Mouse (Mus musculus) spleen, embryonic (tissue): ENCODE results near the gene Pars2.

ENCODE experiments used
- CTCF ChIA-PET: fragments of 350-600 bp; sonication (Branson Sonifier 250); formaldehyde crosslinking; loops from one replicate; lab custom pipeline; 2022; lab: Charles Lee

The Pars2 gene

GRCm38 (mm10) chr4:106650833-106651527 lies at the start of gene Pars2:
Gene Pars2 (plus strand): TSS chr4:106651069.
- CTCF ChIA-PET: interaction anchor here (0.7 kb wide), 1 partner anchor 65 kb away, joined by 3 read pairs; no protein-coding TSS in a partner anchor

GRCm38 (mm10) chr4:106606639-106607554 lies 44.0 kb upstream of the Pars2 start:
- CTCF ChIA-PET: no interaction called here

DNA sequence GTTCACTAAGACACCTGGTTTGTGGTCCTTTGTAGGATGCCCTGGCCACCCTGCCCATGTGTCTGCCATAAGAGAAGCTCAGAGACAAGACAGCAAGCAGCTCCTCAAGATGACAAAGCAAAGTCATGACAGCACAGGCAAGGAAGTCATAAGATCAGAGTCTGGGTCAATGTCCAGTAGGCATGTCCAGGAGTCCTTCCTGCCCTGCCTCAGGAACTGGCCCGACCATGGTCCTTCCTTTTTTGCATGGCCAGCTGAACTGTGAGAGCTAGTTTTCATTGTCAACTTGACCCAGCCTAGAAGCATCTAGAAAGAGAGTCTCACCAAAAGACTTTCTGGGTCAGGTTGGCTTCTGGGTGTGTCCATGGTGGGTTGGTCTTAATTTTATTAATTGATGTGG lies 43.0 kb upstream of the Pars2 start:
- CTCF ChIA-PET: no interaction called here

DNA sequence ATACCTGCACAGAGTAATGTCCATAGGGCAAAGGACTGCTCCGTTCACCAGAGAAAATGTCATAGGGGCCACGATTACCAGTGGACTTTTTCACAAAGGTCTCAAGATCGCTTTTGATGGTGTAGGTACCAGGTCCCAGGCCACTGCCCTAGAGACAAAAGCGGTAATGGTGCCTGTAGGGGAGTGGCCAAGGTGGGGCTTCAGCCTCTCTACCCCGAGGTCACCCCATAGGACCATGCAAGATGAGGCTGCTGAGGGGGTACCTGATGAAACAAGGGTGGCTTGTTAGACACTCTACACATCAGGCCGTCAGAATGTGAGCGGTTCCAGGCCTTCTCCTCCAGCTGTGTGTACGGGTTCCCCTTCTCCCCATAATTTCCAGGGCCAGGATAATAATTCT lies 37.8 kb upstream of the Pars2 start:
- CTCF ChIA-PET: interaction anchor here (0.6 kb wide), 1 partner anchor 163 kb away, joined by 3 read pairs; no protein-coding TSS in a partner anchor

- CTCF ChIA-PET: interaction anchor here (0.6 to 1.2 kb wide), 2 partner anchors 95 to 163 kb away, joined by 3 read pairs; no protein-coding TSS in a partner anchor
Measured at GRCm38 (mm10) chr4:106613560-106613959, 37.3 kb upstream of the Pars2 start.

GRCm38 (mm10) chr4:106614180-106614797 lies 36.6 kb upstream of the Pars2 start:
- CTCF ChIA-PET: interaction anchor here (1.2 kb wide), 1 partner anchor 94 kb away, joined by 3 read pairs; no protein-coding TSS in a partner anchor

GRCm38 (mm10) chr4:106614881-106615280 lies 36.0 kb upstream of the Pars2 start:
- CTCF ChIA-PET: no interaction called here

DNA sequence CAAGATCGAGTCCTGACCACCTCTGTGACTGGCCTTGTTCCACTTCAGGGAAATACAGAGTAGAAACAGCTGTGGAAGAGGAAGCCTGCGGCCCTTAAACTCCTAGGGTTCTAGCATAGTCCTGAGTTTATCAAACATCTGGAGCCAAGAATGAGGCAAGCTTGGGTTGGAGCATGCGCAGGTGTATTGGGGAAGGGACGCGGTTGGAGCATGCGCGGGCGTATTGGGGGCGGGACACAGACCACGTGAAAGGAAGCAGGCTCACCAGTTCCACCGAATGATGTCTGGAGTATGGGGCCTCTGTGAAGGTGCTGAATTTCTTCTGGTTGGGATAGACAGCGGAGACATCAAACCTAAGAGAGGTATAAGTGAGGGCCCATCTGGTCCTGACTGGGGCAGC lies 35.2 kb upstream of the Pars2 start:
- CTCF ChIA-PET: no interaction called here

DNA sequence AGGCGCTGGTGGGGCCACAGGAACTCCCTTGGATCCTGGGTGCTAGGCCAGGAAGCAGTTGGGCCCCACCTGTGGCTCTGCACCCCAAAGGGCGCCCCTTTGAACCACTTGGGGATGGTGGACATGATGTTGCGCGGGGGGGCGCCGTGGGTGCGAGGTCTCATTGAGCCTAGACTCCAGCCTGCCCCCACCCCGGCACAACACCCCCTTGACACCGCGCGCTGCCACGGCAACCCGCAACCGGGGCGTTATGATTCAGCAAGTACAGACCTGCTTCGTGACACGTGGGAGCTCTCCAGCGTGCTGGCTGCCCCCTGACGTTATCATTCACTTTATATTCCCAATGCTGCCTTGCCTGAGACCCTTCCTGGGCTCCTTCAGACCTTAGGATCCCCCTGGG lies 33.8 kb upstream of the Pars2 start, which contains the start of gene Lexm:
Gene Lexm, minus strand, starts transcription at position 186 of the 400 bp plus-strand sequence.
- CTCF ChIA-PET: interaction anchor here (0.6 kb wide), 1 partner anchor 477 kb away, joined by 4 read pairs; no protein-coding TSS in a partner anchor

DNA sequence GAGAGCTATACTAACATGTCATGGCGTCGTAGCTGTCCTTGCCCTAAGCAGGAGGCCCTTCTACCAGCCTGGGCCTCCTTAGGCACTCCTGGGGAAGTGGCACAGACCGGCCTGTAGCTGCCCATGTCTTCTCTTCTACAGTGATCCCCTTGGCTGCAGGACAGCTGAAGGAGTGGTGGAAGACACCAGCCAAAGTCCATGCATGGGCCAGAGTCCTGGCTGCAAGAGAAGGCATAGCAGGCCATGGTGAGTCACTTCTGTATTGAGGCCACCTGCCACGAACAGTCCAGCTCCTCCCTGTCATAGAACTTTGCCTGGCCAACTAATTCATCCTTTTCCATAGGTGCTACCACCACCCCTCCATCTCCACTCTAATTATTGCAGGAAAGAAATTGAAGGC lies 32.0 kb upstream of the Pars2 start:
- CTCF ChIA-PET: no interaction called here

DNA sequence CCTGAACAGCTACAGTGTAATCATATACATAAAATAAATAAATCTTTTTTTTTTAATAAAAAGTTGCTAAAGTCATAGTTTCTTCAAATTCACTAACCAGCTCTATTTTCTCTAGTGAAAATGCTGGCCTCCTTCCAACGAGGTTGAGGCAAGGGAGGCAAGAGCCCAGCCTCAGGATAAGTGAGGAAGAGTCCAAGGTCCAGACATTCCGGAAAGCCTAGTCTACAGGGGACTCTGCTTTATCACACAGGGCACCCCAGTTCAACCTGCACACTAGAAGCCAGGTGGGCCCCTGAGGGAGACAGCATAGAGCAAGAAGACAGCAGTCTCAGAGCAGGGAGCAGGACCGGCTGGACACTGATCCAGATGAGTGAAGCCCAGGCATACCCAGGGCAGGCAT lies 29.4 kb upstream of the Pars2 start:
- CTCF ChIA-PET: no interaction called here

- CTCF ChIA-PET: no interaction called here
Measured at GRCm38 (mm10) chr4:106622030-106622493, 28.8 kb upstream of the Pars2 start, which contains the start of gene Ttc22. Gene Ttc22 (plus strand): TSS chr4:106622432.

DNA sequence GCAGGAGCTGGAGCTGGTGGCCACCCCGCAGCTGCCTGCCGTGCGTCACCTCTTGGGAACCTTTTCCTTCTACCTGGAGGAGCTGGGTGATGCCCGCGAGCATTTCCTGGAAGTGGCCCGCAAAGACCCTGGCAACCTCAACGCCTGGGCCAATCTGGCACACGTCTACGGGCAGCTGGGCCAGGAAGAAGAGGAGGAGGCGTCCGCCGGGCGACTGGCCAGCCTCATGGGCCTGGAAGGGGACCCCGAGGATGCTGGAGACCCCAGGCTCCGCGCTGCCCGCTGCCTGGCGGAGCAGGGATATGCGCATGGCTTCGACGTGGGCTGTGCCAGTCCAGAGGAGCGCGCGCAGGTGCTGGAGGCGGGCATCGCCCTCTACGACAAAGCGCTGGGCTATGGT lies 28.2 kb upstream of the Pars2 start:
- CTCF ChIA-PET: no interaction called here

- CTCF ChIA-PET: no interaction called here
Measured at GRCm38 (mm10) chr4:106624271-106624670, 26.6 kb upstream of the Pars2 start.

DNA sequence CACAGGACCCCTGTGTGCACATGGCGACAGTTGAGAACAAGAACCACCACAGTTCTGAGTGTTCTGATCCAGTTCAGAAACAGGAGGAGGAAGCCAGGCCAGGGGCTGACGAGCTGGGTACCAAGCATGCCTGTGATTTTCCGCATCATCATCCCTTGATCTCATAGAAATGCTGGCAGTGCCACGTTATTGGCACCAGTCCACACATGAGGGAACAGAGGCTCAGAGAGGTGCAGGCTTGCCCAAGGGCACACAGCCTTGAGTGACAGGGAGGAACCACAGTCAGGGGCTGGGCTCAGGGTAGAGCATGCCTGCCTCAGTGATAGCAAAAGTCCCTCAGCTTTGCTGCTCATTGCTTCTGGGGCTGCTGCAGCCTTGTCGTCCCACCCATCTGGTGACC lies 23.1 kb upstream of the Pars2 start:
- CTCF ChIA-PET: no interaction called here

GRCm38 (mm10) chr4:106628650-106629360 lies 22.1 kb upstream of the Pars2 start:
- CTCF ChIA-PET: no interaction called here

DNA sequence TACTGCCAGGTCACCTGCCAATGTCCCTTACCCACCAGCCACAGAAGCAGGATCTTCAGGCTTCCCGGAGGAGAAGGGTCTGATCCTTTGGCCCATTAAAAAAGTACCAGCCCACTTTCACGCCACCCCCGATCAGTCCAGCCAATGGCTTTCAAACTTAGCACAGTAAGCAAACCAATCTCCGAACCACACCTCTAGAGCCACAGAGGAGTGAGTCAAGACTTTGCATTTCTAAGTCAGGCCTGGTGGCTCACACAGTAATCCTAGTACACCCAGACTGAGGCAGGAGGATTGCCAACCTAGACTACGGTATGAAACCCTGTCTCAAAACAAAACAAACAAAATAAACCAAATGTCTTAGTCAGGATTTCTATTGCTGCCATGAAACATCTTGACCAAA lies 21.5 kb upstream of the Pars2 start:
- CTCF ChIA-PET: no interaction called here

GRCm38 (mm10) chr4:106630333-106631220 lies 20.3 kb upstream of the Pars2 start:
- CTCF ChIA-PET: interaction anchor here (0.8 to 1.2 kb wide), 2 partner anchors 78 to 254 kb away, joined by 3 to 6 read pairs; no protein-coding TSS in a partner anchor

DNA sequence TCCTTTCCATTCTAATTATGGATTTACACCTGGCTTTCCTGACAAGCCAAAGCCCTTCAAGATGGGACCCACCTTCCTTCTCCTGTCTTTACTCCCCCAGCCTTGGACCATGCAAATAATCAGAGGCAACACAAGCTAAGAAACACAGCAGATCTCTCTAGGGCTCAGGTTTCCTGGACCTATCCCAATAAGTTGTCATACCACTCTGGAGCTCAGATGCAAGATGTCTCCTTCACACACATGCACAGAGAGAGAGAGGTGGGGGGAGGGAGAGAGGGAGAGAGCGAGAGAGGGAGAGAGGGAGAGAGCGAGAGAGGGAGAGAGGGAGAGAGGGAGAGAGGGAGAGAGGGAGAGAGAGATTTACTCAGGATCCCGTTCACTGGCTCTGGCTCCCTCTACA lies 18.6 kb upstream of the Pars2 start:
- CTCF ChIA-PET: no interaction called here
